Mouse (Mus musculus): ENCODE measurements around the gene Gm28035.

DNA sequence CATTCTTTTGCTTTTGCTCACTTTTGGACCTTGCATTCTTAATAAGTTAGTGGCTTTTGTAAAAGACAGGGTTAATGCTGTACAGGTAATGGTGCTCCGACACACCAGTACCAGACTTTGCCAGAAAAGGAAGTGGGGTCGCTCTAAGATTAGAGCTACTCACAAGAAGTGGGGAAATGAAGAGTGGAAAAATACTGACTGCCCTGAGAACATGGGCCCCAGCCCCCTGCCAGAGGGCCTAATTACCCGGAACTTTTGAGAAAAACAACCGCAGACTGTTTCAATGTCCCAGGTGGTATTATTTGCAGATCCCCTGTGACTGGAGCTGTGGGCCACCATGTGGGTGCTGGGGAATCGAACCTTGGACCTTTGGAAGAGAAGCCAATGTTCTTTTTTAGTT, 4.8 kb upstream of the Gm28035 start:
- TF ChIP-seq CTCF (IDR thresholded peaks at IDR 0.05; ENCODE audit: insufficient read depth, low read depth, low read length) (no peak), POLR2A (IDR thresholded peaks at IDR 0.05; ENCODE audit: insufficient read depth, low read depth, low read length) (no peak)

Data from olfactory bulb, adult 2 months (tissue).